8 mouse cellular contexts compared by ENCODE assay signal in the genomic region with DNA sequence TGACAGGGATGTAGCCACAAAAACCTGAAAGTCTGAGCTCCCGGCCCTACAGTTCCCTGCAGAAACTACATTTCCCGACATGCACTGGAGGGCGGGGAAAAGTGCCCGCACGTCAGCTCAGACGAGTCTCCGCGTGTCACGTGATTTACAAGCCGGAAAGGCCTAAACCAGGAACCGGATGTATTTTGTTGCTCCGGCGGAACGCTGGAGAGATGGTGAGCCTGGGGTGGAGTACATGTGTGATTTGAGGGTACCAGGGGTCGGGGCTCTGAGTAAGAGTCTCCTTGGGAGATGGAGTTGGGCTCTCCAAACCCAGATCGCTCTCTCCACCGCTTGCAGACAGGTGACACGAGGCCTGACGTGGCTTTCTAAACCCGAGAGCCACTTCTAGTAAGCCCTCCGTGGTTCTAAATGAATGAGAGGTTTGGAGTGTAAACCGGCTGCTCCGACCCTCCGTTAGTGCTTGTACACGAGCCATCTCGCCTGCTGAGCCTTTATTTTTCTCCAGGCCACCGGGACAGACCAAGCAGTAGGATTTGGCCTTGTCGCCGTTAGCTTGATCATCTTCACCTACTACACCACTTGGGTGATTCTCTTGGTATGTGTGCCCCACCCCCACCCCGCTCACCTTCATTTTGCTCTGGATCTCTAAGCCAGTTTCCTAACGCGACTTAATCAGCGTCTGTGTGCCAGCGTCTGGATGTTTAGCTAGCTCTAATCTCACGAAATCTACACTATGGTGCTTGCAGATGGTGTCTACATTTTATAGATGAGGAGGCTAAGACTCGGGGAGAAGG. TPM values are rescaled to one million over a fixed set of nuclear protein-coding genes. Genes with fewer than 3 reads are reported as not detected.
DNase-seq lines count a peak whose midpoint lies in the region; ATAC-seq lines count a peak whose summit lies in the region.

A gene (plus strand): TSS at position 161 of the 797 bp plus-strand sequence.

- H3K4me3 ChIP-seq in forebrain, embryonic 14.5 days (ENCODE audit: low read depth, low read length): peak within 1 kb of the TSS; percentile 65
- H3K4me3 ChIP-seq in neural tube, embryonic 15.5 days (replicated peaks): peak within 1 kb of the TSS; percentile 84

- DNase-seq in ES-CJ7 (ENCODE audit: low read depth, low spot score): peak; percentile 95
- DNase-seq in cerebellum, adult 11 months: peak; percentile 86
- peak; percentile 97 for DNase-seq in forebrain, embryonic 14.5 days (ENCODE audit: low spot score)
- DNase-seq in heart, postnatal 14 days: peak; percentile 85 to 93
- peak; percentile 94 for DNase-seq in layer of hippocampus, adult 11-12 months (ENCODE audit: low spot score)
- peak; percentile 93 to 95 for DNase-seq in lung, adult 18-20 months
- DNase-seq in testis, postnatal 14 days (ENCODE audit: low spot score): peak; percentile 89

- 1% methylated on average over 36 of the region's 36 CpGs for WGBS in forebrain, embryonic 14.5 days
- WGBS in neural tube, embryonic 15.5 days: 3% methylated on average over 36 of the region's 36 CpGs

- peak within 1 kb of the TSS; percentile 71 for H3K9ac ChIP-seq in forebrain, embryonic 14.5 days (ENCODE audit: low read length)
- peak within 1 kb of the TSS; percentile 72 for H3K9ac ChIP-seq in neural tube, embryonic 15.5 days (replicated peaks)

- H3K9me3 ChIP-seq in forebrain, embryonic 14.5 days (replicated peaks; ENCODE audit: control insufficient read depth, low read length): no peaks in the 10 kb centered on the region
- no peaks in the 10 kb centered on the region for H3K9me3 ChIP-seq in neural tube, embryonic 15.5 days (replicated peaks)

- H3K4me1 ChIP-seq in forebrain, embryonic 14.5 days (ENCODE audit: control insufficient read depth, insufficient read depth, low read length): peaks cover 7% of the 10 kb centered on the region
- H3K4me1 ChIP-seq in neural tube, embryonic 15.5 days: peaks cover 36% of the 10 kb centered on the region

- intact Hi-C loops in heart, postnatal 14 days (cut with DNase I): no loop called here

- peak within 1 kb of the TSS; percentile 71 for H3K4me2 ChIP-seq in forebrain, embryonic 14.5 days (ENCODE audit: low read length)
- H3K4me2 ChIP-seq in neural tube, embryonic 15.5 days: peak within 1 kb of the TSS; percentile 92

- ATAC-seq in forebrain, embryonic 14.5 days: peak; percentile 87
- peak; percentile 84 for ATAC-seq in neural tube, embryonic 15.5 days (ENCODE audit: low FRiP score)

- H3K27ac ChIP-seq in forebrain, embryonic 14.5 days (ENCODE audit: low read depth, low read length): peak within 1 kb of the TSS; percentile 55; the same call in 1 of the 2 replicates
- H3K27ac ChIP-seq in neural tube, embryonic 15.5 days (replicated peaks): peak within 1 kb of the TSS; percentile 61

- peaks cover 31% of the 10 kb centered on the region for H3K36me3 ChIP-seq in forebrain, embryonic 14.5 days (ENCODE audit: control insufficient read depth, insufficient read depth, low read length)
- peaks cover 27% of the 10 kb centered on the region for H3K36me3 ChIP-seq in neural tube, embryonic 15.5 days

- H3K27me3 ChIP-seq in forebrain, embryonic 14.5 days (replicated peaks; ENCODE audit: control insufficient read depth, insufficient read depth, low read length): no peaks in the 10 kb centered on the region
- no peaks in the 10 kb centered on the region for H3K27me3 ChIP-seq in neural tube, embryonic 15.5 days (replicated peaks)

RNA-seq across cellular contexts. Expression of the gene that starts here (rescaled TPM):
- polyA plus RNA-seq in forebrain, embryonic 14.5 days (2014; fragmentation: Nextera tagmentation; extraction: Ambion mirVana): 143 and 152 TPM in 2 replicates
- total RNA-seq in heart, postnatal 14 days (2021): 10 to 100 TPM; 21.4 to 22.7 TPM
- polyA plus RNA-seq in neural tube, embryonic 15.5 days (2015; fragmentation: Nextera tagmentation; extraction: Ambion mirVana): 141 and 147 TPM in 2 replicates

Comparison
In these comparisons a context has a peak if more than half of its experiments do, and no peak if none do; other contexts are left out.
1. Peak in every context shown above with its lines: DNase-seq, ATAC-seq, H3K4me3 ChIP-seq and H3K27ac ChIP-seq.